Mouse (Mus musculus): ENCODE data around the gene Vmn2r83.

Vmn2r83 gene

DNA sequence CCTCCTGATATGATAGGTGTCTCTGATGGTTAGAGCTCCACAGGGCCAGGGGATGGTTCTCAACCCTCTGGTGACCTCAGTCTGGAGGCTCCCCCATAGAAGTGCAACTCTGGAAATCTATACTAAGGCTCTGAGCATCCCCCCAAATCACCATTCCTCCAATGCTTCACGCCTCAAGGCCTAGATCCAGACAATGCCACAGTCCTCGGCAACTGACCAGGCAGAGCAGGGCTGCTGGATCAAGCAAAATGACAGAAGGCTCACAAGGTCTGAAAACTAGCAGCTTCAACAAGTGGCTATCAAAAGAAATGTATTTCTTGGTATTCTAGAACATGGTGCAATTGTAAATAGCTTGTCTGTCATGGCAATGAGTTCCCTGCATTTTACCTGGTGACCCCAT lies 69.2 kb downstream of the Vmn2r83 start:
- no peak for DNase-seq (ENCODE audit: low spot score in 2 of 2)

DNA sequence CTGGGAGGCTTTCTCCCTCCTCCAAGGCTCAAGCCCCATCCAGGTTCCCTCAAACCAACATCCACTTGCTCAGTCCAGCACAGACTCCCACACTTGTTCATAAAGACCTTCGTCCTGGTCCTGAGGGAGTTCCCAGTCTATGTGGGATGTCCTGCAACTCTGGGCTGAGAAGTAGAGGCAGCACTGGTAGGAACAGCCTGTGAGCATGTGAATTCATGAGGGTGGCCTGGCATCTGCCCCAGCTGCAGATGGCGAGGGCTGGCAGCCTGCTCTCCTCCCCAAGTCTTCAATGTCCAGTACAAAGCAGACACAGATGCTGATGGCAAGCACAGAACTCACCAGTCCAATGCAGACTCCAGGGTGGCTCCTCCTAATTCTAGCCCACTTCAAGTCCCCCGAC lies 69.8 kb downstream of the Vmn2r83 start:
- no peak for DNase-seq (ENCODE audit: low spot score in 2 of 2)

- no peak for DNase-seq (ENCODE audit: low spot score in 2 of 2)
Observed at GRCm38 (mm10) chr10:79538873-79539272, 70.3 kb downstream of the Vmn2r83 start.

GRCm38 (mm10) chr10:79539701-79540495 lies 71.4 kb downstream of the Vmn2r83 start:
- DNase-seq (ENCODE audit: low spot score in 2 of 2) = no peak

GRCm38 (mm10) chr10:79540746-79541145 lies 72.2 kb downstream of the Vmn2r83 start:
- DNase-seq (ENCODE audit: low spot score in 2 of 2) = no peak

DNA sequence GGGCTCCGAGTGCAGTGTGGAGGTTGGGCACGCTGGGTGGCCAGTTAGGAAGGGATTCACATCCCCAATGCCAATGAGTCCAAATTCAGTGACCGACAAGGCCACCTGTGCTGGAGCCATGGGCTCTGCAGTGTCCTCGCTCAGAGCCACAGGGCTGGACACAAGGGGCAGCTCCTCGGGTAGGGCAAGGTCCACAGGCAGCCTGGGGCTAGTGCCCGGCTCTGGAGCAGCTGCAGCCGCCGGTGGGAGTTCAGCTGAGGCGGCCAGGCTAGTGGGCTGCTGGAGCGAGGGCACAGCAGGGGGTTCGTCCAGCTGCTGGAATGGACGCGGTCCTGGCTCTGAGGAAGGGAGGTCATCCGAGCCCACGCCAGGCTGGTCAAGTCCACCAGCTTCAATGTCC lies 73.0 kb downstream of the Vmn2r83 start:
- DNase-seq (ENCODE audit: low spot score in 2 of 2) = no peak

GRCm38 (mm10) chr10:79542171-79542570 lies 73.6 kb downstream of the Vmn2r83 start:
- no peak for DNase-seq (ENCODE audit: low spot score in 2 of 2)
